Mouse (Mus musculus): ENCODE data around the gene Cltrn.

GRCm38 (mm10) chrX:164111146-164111545 lies 22.5 kb downstream of the Cltrn start:
- TF ChIP-seq POLR2A (IDR thresholded peaks at IDR 0.05; ENCODE audit: borderline replicate concordance, control insufficient read depth, low read depth, low read length) (no peak), CTCF (IDR thresholded peaks at IDR 0.05; ENCODE audit: control insufficient read depth, insufficient read depth, low read length) (no peak)

All from bone marrow, adult 2 months (tissue).